Mouse (Mus musculus): ENCODE results near the gene Kat5. TPM values are rescaled to one million over a fixed set of nuclear protein-coding genes. Genes with fewer than 3 reads are reported as not detected.

The Kat5 gene
- total RNA-seq, 2 experiments from 2014 or later: 80.1 to 91.1 TPM

DNA sequence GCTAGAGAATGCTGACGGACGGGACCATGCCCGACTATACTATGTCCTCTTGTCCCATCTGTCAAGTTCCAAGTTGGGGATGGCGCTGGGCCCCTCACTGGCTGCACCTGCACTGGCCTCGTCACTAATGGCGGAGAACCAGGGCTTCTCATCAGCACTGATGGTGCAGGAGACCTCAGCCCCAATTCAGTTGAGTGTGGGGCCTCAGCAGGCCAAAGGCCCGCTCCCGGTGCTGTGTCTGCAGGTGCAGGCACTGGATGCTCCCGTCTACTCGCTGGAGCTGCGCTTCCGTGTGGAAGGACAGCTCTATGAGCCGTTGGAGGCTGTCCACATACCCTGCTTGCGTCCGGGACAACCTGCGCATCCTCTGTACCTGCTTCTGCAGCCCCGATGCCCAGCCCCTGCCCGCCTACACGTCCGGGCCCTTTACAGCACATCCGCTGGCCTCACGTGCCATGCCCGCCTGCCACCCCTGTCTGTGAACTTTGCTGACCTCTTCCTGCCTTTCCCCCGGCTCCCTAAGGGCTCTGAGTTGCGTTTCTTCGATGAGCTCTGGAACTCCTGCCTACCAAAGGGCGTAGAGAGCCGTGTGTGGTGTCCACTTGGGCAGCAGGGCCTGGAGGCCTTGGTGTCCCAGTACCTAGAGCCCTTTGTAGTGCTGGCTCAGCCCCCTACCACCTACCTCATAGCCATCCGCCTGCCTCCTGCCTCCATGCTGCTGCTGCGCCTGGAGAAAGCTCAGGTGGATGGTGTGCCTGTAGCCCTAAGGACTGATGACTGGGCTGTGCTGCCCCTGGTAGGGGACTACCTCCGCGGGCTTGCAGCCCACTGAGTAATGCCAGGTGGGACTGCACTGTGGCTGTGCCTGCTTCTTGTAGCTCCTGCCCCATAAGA is 39.4 kb downstream of the Kat5 start:
- no peak for DNase-seq

GRCm38 (mm10) chr19:5569521-5569920 is 40.5 kb downstream of the Kat5 start:
- no peak for DNase-seq

- DNase-seq: peak; percentile 73 to 78
Measured at GRCm38 (mm10) chr19:5568470-5569140, 41.4 kb downstream of the Kat5 start.

DNA sequence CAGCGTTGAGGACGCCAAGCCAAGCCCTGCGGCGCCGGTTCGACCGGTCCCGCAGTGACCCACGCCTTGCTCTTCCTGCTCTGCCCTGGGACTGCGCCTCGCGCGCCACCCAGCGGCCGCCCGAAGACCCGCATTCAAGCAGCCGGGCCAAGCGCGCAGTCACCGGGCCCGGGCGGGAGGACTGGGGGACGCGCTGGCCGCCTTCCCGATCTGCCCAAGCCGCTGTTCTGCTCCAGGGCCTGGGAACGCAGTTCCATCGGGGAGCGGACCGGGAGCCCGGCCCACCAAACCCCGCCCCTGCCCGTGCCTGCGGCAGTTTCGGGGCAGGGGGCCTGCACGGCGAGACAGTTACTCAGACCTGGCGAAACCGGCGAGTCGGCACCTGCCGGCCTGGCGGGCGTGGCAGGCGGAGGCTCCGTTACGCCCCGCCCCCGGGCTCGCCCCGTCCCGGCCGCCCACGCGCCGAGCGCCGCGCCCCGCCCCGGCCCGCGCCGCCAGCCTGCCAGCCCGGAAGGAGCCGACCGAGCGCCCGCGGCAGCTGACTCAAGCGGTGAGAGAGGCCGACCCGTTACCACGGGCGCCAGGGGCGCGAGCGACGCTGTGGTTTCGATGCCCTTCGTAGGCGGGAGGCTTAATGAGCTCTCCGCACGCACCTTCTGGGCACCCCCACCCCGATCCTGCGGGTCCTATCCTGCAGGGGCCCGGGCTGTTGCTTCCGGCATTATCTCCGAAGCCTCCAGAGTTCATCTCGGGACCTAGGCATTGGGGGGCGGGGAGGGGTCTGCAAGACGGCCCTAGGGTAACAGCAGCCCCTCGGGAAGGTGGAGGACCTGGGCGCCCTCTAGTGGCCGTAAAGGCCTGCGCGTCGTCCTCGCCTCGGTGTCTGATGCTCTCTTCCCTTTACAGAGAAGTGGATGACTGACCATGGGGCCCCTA is 42.2 kb downstream of the Kat5 start, which contains the start of gene Ap5b1:
TSS of gene Ap5b1 (plus strand) at position 492 of the 936 bp plus-strand sequence.
- DNase-seq: peak; percentile 84 to 85

GRCm38 (mm10) chr19:5567180-5567533 is 42.9 kb downstream of the Kat5 start:
- DNase-seq: no peak

- DNase-seq: no peak
Measured at GRCm38 (mm10) chr19:5566316-5566715, 43.7 kb downstream of the Kat5 start.

GRCm38 (mm10) chr19:5562776-5563175 is 47.3 kb downstream of the Kat5 start:
- DNase-seq: no peak

GRCm38 (mm10) chr19:5561886-5562285 is 48.2 kb downstream of the Kat5 start:
- DNase-seq: no peak

DNA sequence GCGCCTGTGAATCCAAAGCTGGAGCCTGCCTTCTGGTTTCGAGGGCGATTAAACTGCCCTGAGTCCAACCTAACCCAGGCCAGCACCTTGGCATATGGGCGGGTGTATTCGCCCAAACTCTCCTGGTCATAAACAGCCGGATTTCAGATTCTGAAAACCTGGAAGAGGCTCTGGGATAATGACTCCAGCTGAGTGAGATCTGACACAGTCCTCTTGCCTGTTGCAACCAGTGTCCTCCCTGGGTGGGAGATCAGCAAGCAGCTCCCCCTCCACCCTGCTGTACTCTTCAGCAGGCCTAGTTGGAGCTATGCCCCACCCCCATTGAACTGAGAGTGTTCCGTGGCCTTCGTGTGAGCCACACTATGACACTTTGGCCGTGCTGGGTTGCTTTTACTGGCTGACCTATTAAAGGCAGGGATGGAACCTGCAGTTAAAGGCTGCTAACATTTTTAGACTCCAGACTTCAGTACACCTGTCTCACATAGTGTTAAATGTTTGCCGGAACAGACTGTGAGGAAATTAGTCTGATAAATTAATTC is 48.7 kb downstream of the Kat5 start:
- DNase-seq: no peak

GRCm38 (mm10) chr19:5560457-5561041 is 49.5 kb downstream of the Kat5 start, which contains the start of gene Ovol1:
Gene Ovol1, minus strand, starts transcription at chr19:5560646.
- DNase-seq: no peak

DNA sequence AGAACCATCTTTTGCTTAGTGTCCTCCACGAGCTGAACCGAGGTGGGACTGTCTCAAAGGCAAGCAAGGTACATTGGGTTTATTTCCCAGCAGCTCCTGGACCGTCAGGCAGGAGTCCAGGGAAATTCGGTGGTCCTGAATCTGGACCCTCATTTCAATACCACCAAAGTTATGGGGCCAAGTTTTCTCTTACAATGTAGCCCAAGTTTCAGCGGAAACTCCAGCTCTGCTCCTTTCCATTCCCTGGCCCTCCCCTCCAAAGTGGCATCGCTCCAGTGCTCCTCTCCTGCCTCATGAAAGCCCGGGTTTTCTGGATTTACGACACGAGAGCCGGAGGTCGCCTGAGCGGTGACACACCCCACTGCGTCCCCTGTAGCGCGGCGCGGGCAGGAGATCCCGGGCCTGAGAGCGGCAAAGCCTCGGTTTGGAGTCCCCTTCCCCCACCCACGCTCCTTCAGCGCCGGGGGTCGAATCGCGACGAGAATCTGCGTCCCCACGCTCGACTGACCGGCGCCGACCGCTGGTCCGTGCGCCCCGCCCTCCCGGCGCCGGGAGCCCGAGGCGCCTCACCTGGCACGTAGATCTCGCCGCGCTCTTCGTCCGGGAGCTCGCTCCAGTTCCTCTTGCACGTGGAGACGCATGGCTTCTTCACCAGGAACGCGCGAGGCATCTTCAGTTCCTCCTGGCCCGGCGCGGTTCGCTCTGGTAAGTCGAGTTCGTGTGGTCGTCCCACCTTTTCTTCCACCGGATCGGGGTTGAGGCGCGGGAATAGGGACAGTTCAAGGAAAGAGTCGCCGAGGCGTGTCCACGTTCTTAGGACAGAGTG is 50.2 kb downstream of the Kat5 start:
- DNase-seq: no peak

- no peak for DNase-seq
Measured at GRCm38 (mm10) chr19:5559229-5559628, 50.8 kb downstream of the Kat5 start.

- DNase-seq: no peak
Measured at GRCm38 (mm10) chr19:5558770-5559169, 51.3 kb downstream of the Kat5 start.

DNA sequence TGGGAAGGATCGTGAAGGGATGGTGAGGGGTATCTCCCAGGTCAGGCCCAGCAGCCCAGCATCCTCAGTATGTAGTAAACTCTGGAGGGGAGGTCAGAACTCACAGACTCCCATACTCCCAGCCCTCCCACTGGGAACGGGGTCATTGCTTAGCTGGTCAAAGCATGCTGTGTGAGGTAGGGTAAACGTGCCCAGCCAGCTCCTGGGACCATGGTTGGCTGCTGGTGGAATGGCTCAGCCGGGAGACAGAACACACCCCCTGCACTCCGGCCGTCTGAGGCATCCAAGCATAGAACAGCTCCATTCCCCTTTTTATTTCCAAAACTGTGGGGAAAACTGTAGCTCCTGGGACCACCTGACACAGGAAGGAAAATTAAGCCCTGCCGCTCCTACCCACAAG is 51.9 kb downstream of the Kat5 start:
- DNase-seq: no peak

GRCm38 (mm10) chr19:5554212-5554611 is 55.8 kb downstream of the Kat5 start:
- DNase-seq: no peak

DNA sequence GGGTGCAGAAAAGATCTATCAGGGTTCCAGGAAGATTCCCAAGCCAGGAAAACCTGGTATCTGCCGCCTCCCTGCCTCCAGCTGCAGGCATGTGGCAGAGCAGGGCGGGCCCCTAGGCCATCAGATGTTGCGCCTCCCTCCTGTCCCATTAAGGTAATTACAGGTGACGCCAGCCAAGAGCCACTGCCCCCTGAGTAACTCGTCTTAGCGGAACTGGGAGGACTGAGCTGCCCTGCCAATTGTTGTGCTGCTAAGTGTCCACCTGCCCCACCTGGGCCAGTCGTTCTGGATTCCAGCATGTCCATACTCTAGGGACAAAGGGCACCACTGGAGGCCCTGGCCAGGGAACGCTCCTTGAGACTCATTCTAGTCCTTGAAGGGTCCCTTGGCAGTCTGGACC is 56.2 kb downstream of the Kat5 start:
- DNase-seq: no peak

Other genes starting within 250 kb of the Kat5 start
- 10 to 100 TPM; 20.6 to 21.3 TPM for gene Eif1ad, start 243.5 kb downstream of the Kat5 start, total RNA-seq (2021)
- 10 to 100 TPM; 80.9 to 90.9 TPM for gene Banf1, start 243.1 kb downstream of the Kat5 start, total RNA-seq (2021)
- 100 to 1,000 TPM in 1 of 2 experiments, 10 to 100 TPM in 1; 97.9 to 104 TPM for gene Sart1, start 221.5 kb downstream of the Kat5 start, total RNA-seq (2021)
- gene Tsga10ip, start 207.7 kb downstream of the Kat5 start, total RNA-seq (2021): not detected
- gene Drap1, start 185.3 kb downstream of the Kat5 start, total RNA-seq (2021): 100 to 1,000 TPM; 291 to 298 TPM
- gene AI837181, start 185.1 kb downstream of the Kat5 start, total RNA-seq (2021): 10 to 100 TPM; 66.4 to 69.8 TPM
- gene Fosl1, start 162.7 kb downstream of the Kat5 start, total RNA-seq (2021): not detected
- gene Ccdc85b, start 152.3 kb downstream of the Kat5 start, total RNA-seq (2021): 10 to 100 TPM; 34.8 to 38.3 TPM
- gene Fibp, start 149.6 kb downstream of the Kat5 start, total RNA-seq (2021): 10 to 100 TPM; 85.5 to 86.3 TPM
- gene Ctsw, start 141.7 kb downstream of the Kat5 start, total RNA-seq (2021): not detected
- 10 to 100 TPM; 10.9 to 12.4 TPM for gene Efemp2, start 136.3 kb downstream of the Kat5 start, total RNA-seq (2021)
- 10 to 100 TPM; 37.6 to 39.3 TPM for gene Mus81, start 121.8 kb downstream of the Kat5 start, total RNA-seq (2021)
- gene Cfl1, start 119.8 kb downstream of the Kat5 start, total RNA-seq (2021): 1,000 to 10,000 TPM; 1,234 to 1,394 TPM
- 1 to 10 TPM; 5.4 to 8.8 TPM for gene 1700020D05Rik, start 106.5 kb downstream of the Kat5 start, total RNA-seq (2021)
- gene Snx32, start 99.7 kb downstream of the Kat5 start, total RNA-seq (2021): 10 to 100 TPM; 80.5 to 83.5 TPM
- not detected for gene Ovol1, start 49.6 kb downstream of the Kat5 start, total RNA-seq (2021)
- 1 to 10 TPM; 5.8 to 7.0 TPM for gene Ap5b1, start 42.2 kb downstream of the Kat5 start, total RNA-seq (2021)
- gene Rnaseh2c, start 8.4 kb downstream of the Kat5 start, total RNA-seq (2021): 10 to 100 TPM; 80.2 to 88.0 TPM
- 10 to 100 TPM; 17.2 to 17.7 TPM for gene Rela, start 27.2 kb upstream of the Kat5 start, total RNA-seq (2021)
- 10 to 100 TPM; 16.6 to 18.0 TPM for gene Sipa1, start 53.5 kb upstream of the Kat5 start, total RNA-seq (2021)
- 10 to 100 TPM; 17.8 to 18.6 TPM for gene Map3k11, start 78.5 kb upstream of the Kat5 start, total RNA-seq (2021)
- 10 to 100 TPM; 61.9 to 68.5 TPM for gene Pcnx3, start 78.7 kb upstream of the Kat5 start, total RNA-seq (2021)
- gene Kcnk7, start 94.1 kb upstream of the Kat5 start, total RNA-seq (2021): not detected
- 10 to 100 TPM; 13.7 to 14.2 TPM for gene Ehbp1l1, start 116.1 kb upstream of the Kat5 start, total RNA-seq (2021)
- 10 to 100 TPM; 24.1 to 29.4 TPM for gene Fam89b, start 119.4 kb upstream of the Kat5 start, total RNA-seq (2021)
- 10 to 100 TPM; 24.9 to 28.0 TPM for gene Ltbp3, start 130.7 kb upstream of the Kat5 start, total RNA-seq (2021)
- 10 to 100 TPM; 75.6 to 75.9 TPM for gene Scyl1, start 161.2 kb upstream of the Kat5 start, total RNA-seq (2021)